In the genomic region with DNA sequence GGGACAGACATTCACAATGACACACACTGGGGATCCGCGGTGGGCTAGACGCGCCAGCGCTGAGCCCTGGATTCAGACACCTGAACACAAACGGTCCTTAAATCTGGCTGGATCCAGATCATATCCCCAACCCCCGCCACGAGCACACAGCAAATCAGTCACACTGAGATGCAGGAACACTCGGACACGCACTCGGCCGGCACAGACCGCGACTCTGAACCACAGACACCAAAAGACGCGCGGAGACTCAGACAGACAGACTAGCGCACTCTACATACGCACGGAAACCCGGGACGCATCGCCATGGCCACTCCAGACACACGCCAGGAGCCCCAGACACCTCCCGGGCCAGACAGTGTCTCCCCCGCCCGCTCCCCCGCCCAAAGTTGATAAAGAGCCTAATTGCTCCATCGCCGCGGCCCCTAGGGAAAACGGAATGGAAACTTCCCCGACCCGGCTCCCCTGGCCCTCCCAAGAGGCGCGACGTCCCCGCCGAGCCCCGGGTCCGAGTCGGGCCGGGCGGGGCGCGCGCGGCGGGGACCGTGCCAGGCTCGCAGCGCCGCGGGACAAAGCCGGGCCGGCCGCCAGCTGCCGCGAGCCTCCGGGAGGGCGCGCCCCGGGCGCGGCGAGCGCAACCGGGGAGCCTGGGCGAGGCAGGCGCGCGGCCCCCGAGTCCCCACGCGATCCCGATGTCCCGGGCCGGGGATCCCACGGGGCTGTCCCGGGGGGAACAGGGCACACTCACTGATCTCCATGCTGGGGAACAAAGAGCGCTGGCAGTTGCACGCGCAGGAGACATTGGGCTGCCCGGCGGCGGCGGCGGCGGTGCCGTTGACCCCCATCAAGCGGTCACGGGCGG, we compare ENCODE assay signal across 8 mouse cellular contexts. TPM values are rescaled to one million over a fixed set of nuclear protein-coding genes. Genes with fewer than 3 reads are reported as not detected.
A peak's percentile ranks its signal among the peaks of the same experiment; 100 is the strongest.
DNase-seq lines count a peak whose midpoint lies in the region; ATAC-seq and TF ChIP-seq lines count a peak whose summit lies in the region.

No protein-coding gene starts in this region.

- no peak for TF ChIP-seq CTCF in ES-Bruce4 (IDR thresholded peaks at IDR 0.05; ENCODE audit: low read depth, low read length)
- no peak for TF ChIP-seq CTCF in lung, postnatal 0 days (IDR thresholded peaks at IDR 0.05)

- no peak for TF ChIP-seq EP300 in ES-Bruce4 (IDR thresholded peaks at IDR 0.05; ENCODE audit: insufficient read depth, low read depth, low read length)
- TF ChIP-seq EP300 in lung, postnatal 0 days (IDR thresholded peaks at IDR 0.05): no peak

- under 1% methylated on average over 92 of the region's 93 CpGs for WGBS in kidney, embryonic 15.5 days
- under 1% methylated on average over 57 of the region's 93 CpGs for WGBS in lung, postnatal 0 days

- peak; percentile 6; the same call in 1 of the 2 replicates for ATAC-seq in kidney, embryonic 15.5 days (replicated peaks; ENCODE audit: low FRiP score)
- peak; percentile 25 for ATAC-seq in lung, postnatal 0 days
- no peak for ATAC-seq in erythroid progenitor cell, adult 5-6 weeks (replicated peaks; ENCODE audit: low FRiP score, poor library complexity, severe bottlenecking)

- no peak overlapping the region for H3K27ac ChIP-seq in ES-Bruce4 (ENCODE audit: insufficient read depth, low read length)
- H3K27ac ChIP-seq in kidney, embryonic 15.5 days: peak overlapping the region; percentile 83
- H3K27ac ChIP-seq in lung, postnatal 0 days (ENCODE audit: low read length): peak overlapping the region; percentile 87

- H3K9ac ChIP-seq in ES-Bruce4 (ENCODE audit: low read depth, poor library complexity, severe bottlenecking): peak overlapping the region; percentile 98
- peak overlapping the region; percentile 96 for H3K9ac ChIP-seq in kidney, embryonic 15.5 days
- H3K9ac ChIP-seq in lung, postnatal 0 days (replicated peaks; ENCODE audit: low read depth): peak overlapping the region; percentile 83

- H3K4me1 ChIP-seq in ES-Bruce4 (ENCODE audit: control insufficient read depth, insufficient read depth, low read length): peaks cover 17% of the 10 kb centered on the region
- peaks cover 63% of the 10 kb centered on the region for H3K4me1 ChIP-seq in kidney, embryonic 15.5 days
- peaks cover 12% of the 10 kb centered on the region; the same call in 1 of the 2 replicates for H3K4me1 ChIP-seq in lung, postnatal 0 days (ENCODE audit: insufficient read depth, low read depth, low read length)

- peak; percentile 73 for DNase-seq in 3134 (ENCODE audit: extremely low read depth, insufficient read length, low spot score)
- DNase-seq in cerebellum, postnatal 36 days: peak; percentile 20 to 24
- peak; percentile 52 to 68 for DNase-seq in gastrocnemius, postnatal 4 days (ENCODE audit: low spot score in 2 of 2)
- DNase-seq in lung, postnatal 0 days (ENCODE audit: low spot score): peak; percentile 60
- DNase-seq in right cerebral cortex, postnatal 4 days: peak; percentile 47

- no peak for TF ChIP-seq POLR2A in ES-Bruce4 (IDR thresholded peaks at IDR 0.05; ENCODE audit: insufficient read depth, low read length)

- H3K9me3 ChIP-seq in ES-Bruce4 (replicated peaks; ENCODE audit: control insufficient read depth, insufficient read depth, low read length, poor library complexity, severe bottlenecking): no peaks in the 10 kb centered on the region
- no peaks in the 10 kb centered on the region for H3K9me3 ChIP-seq in kidney, embryonic 15.5 days (replicated peaks)
- no peaks in the 10 kb centered on the region for H3K9me3 ChIP-seq in lung, postnatal 0 days (ENCODE audit: low read length)

- H3K4me3 ChIP-seq in ES-Bruce4 (ENCODE audit: low read depth, low read length): peak overlapping the region; percentile 79
- H3K4me3 ChIP-seq in kidney, embryonic 15.5 days (replicated peaks): peak overlapping the region; percentile 94
- peak overlapping the region; percentile 71 for H3K4me3 ChIP-seq in lung, postnatal 0 days (ENCODE audit: low read depth, low read length)

- no peaks in the 10 kb centered on the region for H3K36me3 ChIP-seq in ES-Bruce4 (ENCODE audit: control insufficient read depth, insufficient read depth, low read length, poor library complexity, severe bottlenecking)
- H3K36me3 ChIP-seq in kidney, embryonic 15.5 days: no peaks in the 10 kb centered on the region
- no peaks in the 10 kb centered on the region for H3K36me3 ChIP-seq in lung, postnatal 0 days (ENCODE audit: insufficient read depth, low read length)

- H3K4me2 ChIP-seq in kidney, embryonic 15.5 days: peak overlapping the region; percentile 86
- H3K4me2 ChIP-seq in lung, postnatal 0 days (replicated peaks; ENCODE audit: low read depth, low read length): peak overlapping the region; percentile 80

- no peaks in the 10 kb centered on the region for H3K27me3 ChIP-seq in ES-Bruce4 (ENCODE audit: control insufficient read depth, insufficient read depth, low read length, poor library complexity, severe bottlenecking)
- H3K27me3 ChIP-seq in kidney, embryonic 15.5 days: peaks cover 16% of the 10 kb centered on the region; the same call in 1 of the 2 replicates
- H3K27me3 ChIP-seq in lung, postnatal 0 days (replicated peaks; ENCODE audit: insufficient read depth, low read length): no peaks in the 10 kb centered on the region

RNA-seq across cellular contexts. Expression of gene Pmepa1, which starts 0.8 kb away (rescaled TPM):
- polyA plus RNA-seq in ES-Bruce4 (2011; ENCODE audit: insufficient read depth, insufficient read length, low read depth, missing spikeins): 25.1 and 28.5 TPM in 2 replicates
- 10 to 100 TPM; 22.6 to 25.8 TPM for total RNA-seq in gastrocnemius, postnatal 4 days (2021)
- polyA plus RNA-seq in kidney, embryonic 15.5 days (2015; fragmentation: Nextera tagmentation; extraction: Ambion mirVana): 4.0 and 4.5 TPM in 2 replicates
- 9.8 and 11.1 TPM in 2 replicates for polyA plus RNA-seq in lung, postnatal 0 days (2015; fragmentation: Nextera tagmentation; extraction: Ambion mirVana)
- total RNA-seq in erythroid progenitor cell, adult 5-6 weeks (2015; ENCODE audit: low replicate concordance): 0.36 TPM in 1 of 2 replicates, not detected in the other
- total RNA-seq in erythroid progenitor cell, adult 5-6 weeks (2017; ENCODE audit: low replicate concordance): not detected in 2 replicates

RNA-seq across cellular contexts. Expression of gene Zbp1, which starts 56.8 kb away (rescaled TPM):
- polyA plus RNA-seq in ES-Bruce4 (2011; ENCODE audit: insufficient read depth, insufficient read length, low read depth, missing spikeins): 3.8 and 6.8 TPM in 2 replicates
- under 1 TPM; 0.52 to 0.54 TPM for total RNA-seq in gastrocnemius, postnatal 4 days (2021)
- 0.40 and 0.64 TPM in 2 replicates for polyA plus RNA-seq in kidney, embryonic 15.5 days (2015; fragmentation: Nextera tagmentation; extraction: Ambion mirVana)
- polyA plus RNA-seq in lung, postnatal 0 days (2015; fragmentation: Nextera tagmentation; extraction: Ambion mirVana): 1.1 and 2.5 TPM in 2 replicates
- total RNA-seq in erythroid progenitor cell, adult 5-6 weeks (2015; ENCODE audit: low replicate concordance): 2.2 TPM in 1 of 2 replicates, not detected in the other
- 1.2 and 9.6 TPM in 2 replicates for total RNA-seq in erythroid progenitor cell, adult 5-6 weeks (2017; ENCODE audit: low replicate concordance)

Comparison
In these comparisons a context has a peak if more than half of its experiments do, and no peak if none do; other contexts are left out.
1. DNase-seq: peak in every context shown above with its lines; median percentile 73 in 3134; 60 in gastrocnemius, postnatal 4 days; 60 in lung, postnatal 0 days; 47 in right cerebral cortex, postnatal 4 days; 22 in cerebellum, postnatal 36 days.